Mouse (Mus musculus) kidney, adult 2 months (tissue): Measurements from ENCODE around the gene Pld1. TPM values are rescaled to one million over a fixed set of nuclear protein-coding genes. Genes with fewer than 3 reads are reported as not detected.

Source experiments
- DNase-seq: peaks from one replicate; pipeline ENCODE4 v3.0.0; 2021
- H3K27ac ChIP-seq: fragments of 200-500 bp; 2 replicates; pipeline ENCODE4 v1.5.1; 2012; ENCODE audit warnings: low read depth, low read length, control low read depth, inconsistent platforms; ENCODE audit not compliant: insufficient read depth
- H3K27me3 ChIP-seq: fragments of 200-500 bp; replicated peaks from 2 replicates; pipeline ENCODE4 v1.6.1; 2012; ENCODE audit warnings: mild to moderate bottlenecking, moderate library complexity, low read length, inconsistent platforms; ENCODE audit not compliant: control insufficient read depth, insufficient read depth
- H3K36me3 ChIP-seq: fragments of 200-500 bp; 2 replicates; pipeline ENCODE4 v1.6.1; 2012; ENCODE audit warnings: mild to moderate bottlenecking, moderate library complexity, low read length, inconsistent platforms; ENCODE audit not compliant: control insufficient read depth, insufficient read depth
- H3K4me1 ChIP-seq: fragments of 200-500 bp; 2 replicates; pipeline ENCODE4 v1.6.1; 2011; ENCODE audit warnings: low read length; ENCODE audit not compliant: control insufficient read depth, insufficient read depth
- H3K4me3 ChIP-seq: fragments of 200-500 bp; 2 replicates; pipeline ENCODE4 v1.5.1; 2011; ENCODE audit warnings: mild to moderate bottlenecking, low read depth, low read length, control low read depth; ENCODE audit not compliant: insufficient read depth
- CTCF ChIP-seq: fragments of 200-500 bp; conservative IDR thresholded peaks from 2 replicates; pipeline ENCODE4 v1.5.1; 2011; ENCODE audit warnings: low read depth, mild to moderate bottlenecking, control low read depth, low read length, moderate library complexity, mixed read lengths; ENCODE audit not compliant: insufficient read depth, insufficient read length
- POLR2A ChIP-seq: fragments of 200-500 bp; IDR thresholded peaks from one replicate; pipeline ENCODE4 v1.6.1; 2011; ENCODE audit warnings: low read depth, low read length, control low read depth
- WGBS: fragments of 180-500 bp; shearing (Covaris S2); methylation state at CpG from one replicate; pipeline ENCODE4 v1.1.7; 2018; 5-methylcytosine and 5-hydroxymethylcytosine counted together
- polyA plus RNA-seq: library from polyadenylated mRNA; depleted of rRNA; stranded (reverse); fragments of >200 nt; gene quantifications from 2 replicates; pipeline ENCODE4 v1.2.3, GENCODE M21; 2012; rRNA removed

Gene Pld1
- polyA plus RNA-seq, 1 experiment: 5.8 TPM

- Histone ChIP-seq H3K27me3 (no peaks in the 10 kb centered on the region), H3K4me3 (no peak overlapping the region), H3K4me1 (peaks cover 4% of the 10 kb centered on the region; the same call in 1 of the 2 replicates), H3K36me3 (no peaks in the 10 kb centered on the region), H3K27ac (no peak overlapping the region)
- DNase-seq: no peak
- TF ChIP-seq CTCF: no peak
- TF ChIP-seq POLR2A: no peak
- 87% methylated on average over 6 of the region's 6 CpGs for WGBS
Observed at GRCm38 (mm10) chr3:28167796-28168505, 229.5 kb downstream of the Pld1 start.

- Histone ChIP-seq H3K27me3 (no peaks in the 10 kb centered on the region), H3K4me3 (no peak overlapping the region), H3K36me3 (no peaks in the 10 kb centered on the region), H3K4me1 (peaks cover 4% of the 10 kb centered on the region; the same call in 1 of the 2 replicates), H3K27ac (no peak overlapping the region)
- no peak for TF ChIP-seq POLR2A
- TF ChIP-seq CTCF: no peak
- WGBS: 21% methylated on average over 17 of the region's 17 CpGs
- peak; percentile 76 for DNase-seq
Observed at GRCm38 (mm10) chr3:28170911-28171618, 232.6 kb downstream of the Pld1 start.

- Histone ChIP-seq H3K4me1 (peaks cover 4% of the 10 kb centered on the region; the same call in 1 of the 2 replicates), H3K27ac (no peak overlapping the region), H3K36me3 (no peaks in the 10 kb centered on the region), H3K27me3 (no peaks in the 10 kb centered on the region), H3K4me3 (no peak overlapping the region)
- WGBS: 46% methylated on average over 21 of the region's 21 CpGs
- TF ChIP-seq POLR2A: no peak
- TF ChIP-seq CTCF: no peak
- no peak for DNase-seq
Observed at GRCm38 (mm10) chr3:28175997-28176967, 237.8 kb downstream of the Pld1 start.

- WGBS: 55% methylated on average over 6 of the region's 6 CpGs
- Histone ChIP-seq H3K27ac (no peak overlapping the region), H3K4me1 (no peaks in the 10 kb centered on the region), H3K4me3 (no peak overlapping the region), H3K27me3 (no peaks in the 10 kb centered on the region), H3K36me3 (no peaks in the 10 kb centered on the region)
- no peak for TF ChIP-seq CTCF
- no peak for DNase-seq
Observed at GRCm38 (mm10) chr3:28178333-28178732, 239.8 kb downstream of the Pld1 start.

Other genes starting within 250 kb of the Pld1 start
- 12.1 and 14.2 TPM in 2 replicates for gene Fndc3b, start 227.4 kb upstream of the Pld1 start, polyA plus RNA-seq
- gene Tmem212, start 42.3 kb upstream of the Pld1 start, polyA plus RNA-seq: not detected in 2 replicates